Mouse (Mus musculus): Measurements from ENCODE around the gene Tyw5.

Tyw5 gene

DNA sequence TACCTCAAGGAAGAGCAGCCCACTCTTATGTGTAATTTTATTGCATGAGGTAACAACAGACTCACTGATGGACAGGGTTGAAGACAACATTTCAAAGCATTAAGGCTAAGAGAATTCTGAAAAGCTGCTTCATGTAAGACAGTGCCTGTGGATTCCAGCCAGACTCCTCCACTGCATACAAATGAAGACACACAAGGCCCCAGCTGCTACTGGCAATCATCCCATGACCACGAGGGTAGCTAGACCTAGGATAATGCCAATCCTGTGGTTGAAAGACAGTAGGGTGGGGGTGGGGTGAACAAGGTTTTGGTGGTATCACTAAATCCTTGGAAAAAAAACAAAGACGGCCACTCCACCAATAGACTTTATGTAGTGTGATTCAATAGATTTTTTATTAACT, 19.0 kb downstream of the Tyw5 start:
- DNase-seq (ENCODE audit: low read depth, low spot score), result no peak

DNA sequence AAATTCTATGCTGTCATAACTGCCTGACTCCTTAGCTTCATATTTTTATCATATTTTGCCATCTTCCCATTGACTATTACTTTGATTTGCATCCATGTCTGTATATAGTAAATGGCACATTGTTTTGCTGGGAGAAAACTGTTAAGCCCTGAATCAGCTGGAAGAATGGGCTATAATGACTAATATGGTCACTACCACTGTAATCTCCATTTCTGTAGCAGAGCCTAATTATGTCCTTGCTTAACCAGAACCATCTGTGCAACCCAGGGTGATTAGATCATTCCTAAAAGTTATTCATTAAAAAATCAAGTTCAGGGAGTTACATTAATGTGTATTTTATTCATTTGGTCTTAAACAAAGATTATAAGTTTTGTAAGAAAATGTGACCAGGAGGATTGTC, 20.4 kb downstream of the Tyw5 start:
- DNase-seq (ENCODE audit: low read depth, low spot score), result no peak

DNA sequence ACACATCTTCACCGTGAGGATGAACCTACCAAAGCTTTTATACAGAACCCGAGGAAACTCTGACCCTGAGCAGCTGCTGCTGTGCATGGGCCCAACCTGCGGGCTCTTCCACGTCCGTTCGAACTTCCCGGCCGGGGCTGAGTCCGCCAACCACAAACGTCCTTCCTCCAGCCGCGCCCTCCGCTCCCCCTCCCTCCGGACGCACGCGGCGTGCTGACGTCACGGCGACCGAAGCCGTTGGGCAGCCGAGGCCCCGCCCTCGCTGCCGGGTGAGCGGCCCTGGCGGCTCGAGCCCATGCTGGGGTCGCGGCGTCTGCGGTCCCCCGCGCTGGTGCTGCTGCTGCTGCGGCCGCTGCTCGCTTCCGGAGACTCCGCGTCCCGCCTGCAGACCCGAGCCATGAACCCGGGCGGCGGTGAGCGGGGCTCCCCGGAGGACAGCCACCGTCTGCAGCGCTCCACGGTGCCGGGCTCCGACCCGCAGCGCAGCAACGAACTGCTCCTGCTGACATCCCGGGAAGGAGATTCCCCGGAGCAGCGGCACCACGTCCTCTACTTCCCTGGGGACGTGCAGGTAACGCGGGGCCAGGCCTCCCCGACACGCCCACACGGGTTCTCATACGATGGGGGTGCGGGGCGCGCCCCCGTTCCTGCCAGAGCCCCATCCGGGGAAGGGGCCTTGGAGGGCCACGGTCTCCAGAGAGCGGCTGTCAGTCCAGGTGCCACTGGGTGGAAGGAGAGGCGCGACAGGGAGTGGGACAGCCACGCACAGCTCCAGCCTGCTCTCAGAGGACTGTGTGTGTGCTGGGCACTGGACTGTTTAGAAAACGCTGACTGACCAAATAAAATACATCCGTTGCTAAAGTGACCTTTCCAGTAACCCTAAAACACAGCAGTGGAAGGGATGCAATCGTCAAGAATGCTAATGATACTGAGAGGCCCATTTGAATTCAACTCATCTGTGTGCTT, 29.2 kb downstream of the Tyw5 start, which contains the start of gene 1700066M21Rik:
TSS of gene 1700066M21Rik (plus strand) at position 245 of the 966 bp plus-strand sequence.
- DNase-seq (ENCODE audit: low read depth, low spot score), result peak; percentile 88

DNA sequence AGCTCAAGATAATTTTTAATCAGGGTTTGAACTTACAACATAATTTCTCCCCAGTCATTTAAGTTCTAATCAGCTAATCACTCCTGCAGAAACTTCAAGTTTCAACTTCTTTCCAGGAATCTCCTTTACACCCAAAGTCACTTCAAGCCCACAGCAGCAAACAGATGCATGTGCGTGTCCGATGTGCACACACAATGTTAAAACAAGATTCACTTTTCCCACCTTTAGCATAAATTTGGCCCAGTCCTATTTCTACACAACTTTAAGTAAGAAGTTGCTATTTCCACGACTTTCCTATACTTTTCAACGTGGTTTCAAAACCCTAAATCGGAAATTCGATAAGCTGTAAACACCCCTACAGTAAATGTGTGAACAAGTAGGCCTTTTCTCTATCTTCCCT, 30.1 kb downstream of the Tyw5 start:
- no peak for DNase-seq (ENCODE audit: low read depth, low spot score)

DNA sequence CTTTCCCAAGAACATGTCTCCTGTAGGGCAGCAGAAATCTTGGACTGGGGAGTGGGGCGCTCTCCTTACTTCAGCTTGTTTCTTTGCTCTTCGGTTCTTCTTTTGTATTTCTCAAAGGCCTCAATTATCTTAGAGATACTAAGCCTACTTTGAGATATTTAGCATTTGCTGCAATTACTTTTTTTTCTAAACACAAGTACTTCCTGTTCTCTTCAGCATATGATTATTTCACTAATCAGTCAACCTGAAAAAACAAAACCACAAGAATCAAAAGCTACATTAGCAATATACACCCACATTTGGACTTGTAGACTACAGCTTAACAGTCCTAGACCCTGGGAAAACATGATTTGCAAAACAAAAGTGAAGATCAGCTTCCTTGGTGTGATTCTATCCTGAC, 31.6 kb downstream of the Tyw5 start:
- no peak for DNase-seq (ENCODE audit: low read depth, low spot score)

DNA sequence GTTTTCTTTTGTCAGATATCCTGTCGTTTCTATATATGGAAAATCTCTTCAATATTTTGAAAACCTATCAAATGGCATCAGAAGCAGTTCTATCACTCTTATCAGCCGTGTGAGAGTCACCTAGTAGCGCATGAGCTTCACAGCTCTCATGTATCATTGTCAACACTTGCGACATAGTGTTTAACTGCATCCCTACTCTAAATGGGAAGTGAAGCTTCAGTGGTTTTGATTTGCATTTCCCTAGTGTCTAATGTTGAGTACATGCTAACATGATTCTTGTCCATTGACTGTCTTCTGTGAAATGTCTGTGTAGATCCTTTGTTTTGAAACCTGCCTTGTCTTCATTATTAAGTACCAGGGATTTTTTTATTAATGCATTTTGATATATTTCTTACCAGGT, 36.5 kb downstream of the Tyw5 start:
- no peak for DNase-seq (ENCODE audit: low read depth, low spot score)

DNA sequence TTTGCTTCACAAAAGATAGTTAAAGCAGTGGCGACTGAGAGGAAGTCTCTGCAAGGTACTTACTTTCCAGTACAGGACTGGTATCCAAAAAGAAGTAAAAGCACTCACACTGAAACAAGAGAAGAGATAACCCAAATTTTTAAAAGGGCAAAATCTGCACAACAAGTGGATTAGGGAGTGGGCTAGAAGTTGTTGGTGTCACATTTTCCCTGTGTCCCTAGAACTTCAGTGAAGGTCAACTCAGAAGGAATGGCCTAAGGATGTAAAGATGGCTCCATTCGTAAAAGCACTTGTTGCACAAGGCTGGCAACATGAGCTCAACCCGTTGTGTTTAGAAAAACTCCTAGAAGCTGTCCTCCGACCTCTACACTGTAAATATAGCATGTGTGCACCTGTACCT, 37.8 kb downstream of the Tyw5 start:
- no peak for DNase-seq (ENCODE audit: low read depth, low spot score)

DNA sequence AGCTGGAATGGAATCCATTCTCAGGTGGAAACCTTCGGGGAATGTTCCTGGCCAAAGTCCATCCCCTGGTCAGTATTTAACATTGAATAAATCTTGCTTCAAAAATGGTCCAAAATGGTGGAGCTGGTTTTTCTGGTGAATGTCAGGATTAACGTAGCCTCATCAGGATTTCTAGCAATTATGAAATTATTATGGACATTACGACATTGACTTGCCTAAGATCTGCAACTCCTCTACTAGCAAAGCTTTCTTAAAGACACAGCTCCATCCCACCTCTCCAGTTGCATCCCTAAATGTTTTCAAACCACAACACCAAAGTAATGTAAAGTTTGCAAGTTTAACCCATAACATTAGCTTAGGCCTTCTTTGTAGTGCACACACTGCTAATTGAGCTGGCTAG, 39.5 kb downstream of the Tyw5 start:
- DNase-seq (ENCODE audit: low read depth, low spot score), result no peak

DNA sequence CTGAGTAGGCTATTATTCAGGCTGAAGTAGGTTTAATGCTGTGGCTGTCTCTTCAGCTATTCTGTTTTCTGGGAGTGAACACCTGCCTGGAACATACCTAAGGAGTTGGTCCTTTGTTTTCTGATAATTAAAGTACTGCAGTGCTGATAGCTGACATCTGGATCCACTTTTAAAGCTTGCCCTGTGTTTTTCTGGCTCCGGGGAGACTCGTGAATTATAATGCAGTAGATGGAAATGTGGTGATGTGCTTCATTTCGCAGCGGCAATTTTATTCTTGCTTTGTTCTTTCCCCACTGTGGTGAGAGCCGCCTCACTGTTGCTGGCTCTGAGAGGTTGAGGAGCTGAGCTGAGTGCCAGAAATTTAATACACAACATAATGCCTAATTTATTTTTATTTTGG, 48.4 kb downstream of the Tyw5 start:
- DNase-seq (ENCODE audit: low read depth, low spot score), result no peak

DNA sequence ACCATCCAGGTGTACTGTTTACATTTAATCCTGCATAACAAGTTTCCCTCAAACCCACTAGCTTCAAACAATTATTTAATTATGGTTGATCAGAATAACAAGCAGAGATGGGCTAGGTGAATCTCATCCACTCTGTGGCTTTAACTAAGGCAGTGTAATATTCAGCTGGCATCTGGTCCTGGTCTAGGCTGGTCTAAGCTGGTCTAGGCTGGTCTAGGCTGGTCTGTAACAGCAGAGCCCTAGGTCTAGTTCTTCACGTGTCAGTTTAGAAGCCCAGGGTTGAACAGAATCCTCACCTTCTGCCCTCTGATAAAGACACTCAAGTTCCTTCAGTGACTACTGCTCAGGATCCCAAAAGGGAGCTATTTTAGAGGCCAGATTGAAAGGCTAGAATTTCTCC, 55.0 kb downstream of the Tyw5 start:
- no peak for DNase-seq (ENCODE audit: low read depth, low spot score)

DNA sequence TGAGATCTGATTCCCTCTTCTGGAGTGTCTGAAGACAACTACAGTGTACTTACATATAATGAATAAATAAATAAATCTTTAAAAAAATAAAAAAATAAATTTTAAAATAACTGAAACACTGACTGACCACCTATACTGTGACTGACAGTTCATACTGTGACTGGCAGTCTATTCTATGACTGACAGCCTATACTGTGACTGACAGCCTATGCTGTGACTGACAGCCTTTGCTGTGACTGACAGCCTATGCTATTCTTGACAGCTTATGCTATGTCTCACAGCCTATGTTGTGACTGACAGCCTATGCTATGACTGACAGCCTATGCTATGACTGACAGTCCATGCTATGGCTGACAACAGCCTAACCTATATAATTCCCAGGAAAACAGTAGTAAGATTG, 59.4 kb downstream of the Tyw5 start:
- no peak for DNase-seq (ENCODE audit: low read depth, low spot score)

DNA sequence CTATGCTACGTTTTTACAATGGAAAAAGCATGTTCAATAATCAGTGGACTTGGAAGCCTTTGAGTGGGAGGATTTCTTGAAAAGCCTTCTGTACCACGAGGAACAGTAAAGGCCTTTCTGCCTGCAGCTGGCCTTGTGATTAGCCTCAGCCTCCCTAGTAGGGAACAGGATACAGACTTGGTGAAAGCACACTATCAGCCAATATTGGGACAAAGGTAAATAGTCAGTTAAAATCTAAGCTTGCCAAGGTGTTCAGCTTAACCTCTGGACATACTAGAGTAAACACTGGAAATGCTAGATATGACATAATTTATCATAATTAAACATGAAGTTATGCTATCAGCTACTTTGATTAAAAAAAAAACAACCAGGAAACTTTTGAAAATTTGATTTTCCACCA, 65.7 kb downstream of the Tyw5 start:
- DNase-seq (ENCODE audit: low read depth, low spot score), result no peak

DNA sequence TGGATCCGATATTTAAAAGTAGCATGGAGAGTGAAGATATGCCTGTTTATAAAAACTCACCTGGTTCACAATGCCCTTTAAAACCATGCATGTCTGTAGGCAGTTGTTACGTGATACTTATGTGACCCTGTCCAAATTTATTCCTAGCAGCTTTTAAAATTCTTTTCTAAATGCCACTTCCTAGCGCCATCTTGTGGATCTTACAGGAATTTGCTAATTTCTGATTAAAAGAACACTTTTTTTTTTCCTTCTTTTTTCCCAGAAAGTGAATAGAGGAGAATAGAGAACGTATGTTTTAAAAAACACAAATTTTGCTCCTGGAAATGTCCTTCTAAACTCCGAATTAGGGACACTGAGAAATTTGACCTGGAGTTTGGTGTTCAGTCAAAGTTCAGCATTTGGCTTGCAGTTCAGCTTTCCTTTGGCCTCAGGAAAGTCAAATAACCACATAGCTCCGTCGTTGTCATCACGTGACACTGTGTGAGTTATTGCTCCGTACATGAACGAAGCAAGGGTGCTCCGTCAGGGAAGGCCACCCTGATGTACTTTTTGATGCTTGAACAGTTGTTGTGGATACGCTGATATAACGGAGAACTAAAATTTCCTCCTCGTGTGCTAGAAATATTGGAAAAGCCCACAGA, 67.6 kb downstream of the Tyw5 start:
- DNase-seq (ENCODE audit: low read depth, low spot score), result no peak
